Mouse (Mus musculus): ENCODE results near the gene Cmah. TPM values are rescaled to one million over a fixed set of nuclear protein-coding genes. Genes with fewer than 3 reads are reported as not detected.

The Cmah gene
- polyA plus RNA-seq (2014; fragmentation: Nextera tagmentation; extraction: Ambion mirVana): 0.04 and 0.62 TPM in 2 replicates

DNA sequence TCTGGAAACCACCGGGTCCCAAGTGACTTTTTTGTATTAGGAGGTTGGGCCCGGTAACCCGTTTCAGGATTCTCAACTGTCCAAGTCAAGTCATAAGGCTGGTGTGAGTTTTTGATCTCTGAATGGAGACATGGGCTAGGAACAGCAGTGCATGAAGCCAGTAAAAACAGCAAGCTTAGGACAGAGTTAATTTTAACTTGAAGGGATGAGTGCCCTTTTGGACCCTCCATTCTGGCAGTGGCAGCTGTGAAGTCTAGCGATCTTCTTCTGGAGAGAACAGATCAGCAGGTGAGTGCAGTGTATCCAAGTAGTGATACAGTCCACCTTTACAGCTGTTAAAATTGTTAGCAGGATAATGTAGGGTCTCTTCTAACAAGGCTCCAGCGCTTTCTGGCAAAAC, at the start of gene Cmah:
TSS of gene Cmah (plus strand) at position 204 of the 400 bp plus-strand sequence.
- no peaks in the 10 kb centered on the region for H3K27me3 ChIP-seq (ENCODE audit: control insufficient read depth, insufficient read depth, low read length)
- H3K4me3 ChIP-seq (ENCODE audit: low read depth, low read length): no peak within 1 kb of the TSS
- no peaks in the 10 kb centered on the region for H3K4me1 ChIP-seq (ENCODE audit: control insufficient read depth, insufficient read depth, low read length)
- H3K9me3 ChIP-seq (ENCODE audit: control insufficient read depth, low read length): no peaks in the 10 kb centered on the region
- no peak within 1 kb of the TSS for H3K9ac ChIP-seq (replicated peaks; ENCODE audit: low read depth, low read length)
- no peak within 1 kb of the TSS for H3K27ac ChIP-seq (ENCODE audit: low read depth, low read length)
- no peak for ATAC-seq (ENCODE audit: low read depth)
- 90% methylated on average over 5 of the region's 5 CpGs for WGBS
- no peak within 1 kb of the TSS for H3K4me2 ChIP-seq (ENCODE audit: low read depth, low read length)
- no peaks in the 10 kb centered on the region for H3K36me3 ChIP-seq (ENCODE audit: control insufficient read depth, insufficient read depth, low read length)

DNA sequence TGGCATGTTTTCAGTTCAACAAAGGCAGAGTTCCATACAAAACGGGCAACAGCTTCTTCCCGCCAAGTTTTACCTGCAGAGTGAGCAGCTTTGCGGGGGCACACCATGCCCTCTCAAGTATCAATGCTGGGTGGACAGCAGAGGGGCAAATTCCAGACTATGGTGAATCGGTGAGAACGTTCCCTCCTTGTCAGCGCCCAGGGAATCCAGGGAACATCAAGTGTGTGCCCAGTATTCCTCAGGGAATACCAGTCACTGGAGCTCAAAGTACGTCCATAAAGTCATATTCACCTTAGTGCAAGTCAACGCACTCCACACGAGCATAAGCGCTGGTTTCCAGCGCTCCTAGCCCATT, 47.8 kb upstream of the Cmah start:
- no peaks in the 10 kb centered on the region for H3K36me3 ChIP-seq (ENCODE audit: control insufficient read depth, insufficient read depth, low read length)
- peak overlapping the region; percentile 76 for H3K4me3 ChIP-seq (ENCODE audit: low read depth, low read length)
- ATAC-seq (ENCODE audit: low read depth): no peak
- WGBS: 51% methylated on average over 11 of the region's 11 CpGs
- no peaks in the 10 kb centered on the region for H3K27me3 ChIP-seq (ENCODE audit: control insufficient read depth, insufficient read depth, low read length)
- H3K27ac ChIP-seq (ENCODE audit: low read depth, low read length): no peak overlapping the region
- H3K4me2 ChIP-seq (ENCODE audit: low read depth, low read length): peak overlapping the region; percentile 86
- H3K4me1 ChIP-seq (ENCODE audit: control insufficient read depth, insufficient read depth, low read length): peaks cover 9% of the 10 kb centered on the region; the same call in 1 of the 2 replicates
- H3K9me3 ChIP-seq (ENCODE audit: control insufficient read depth, low read length): no peaks in the 10 kb centered on the region
- 0 out of 2 replicates have a peak overlapping the region, but pooled peaks have one; percentile 87 for H3K9ac ChIP-seq (replicated peaks; ENCODE audit: low read depth, low read length)

DNA sequence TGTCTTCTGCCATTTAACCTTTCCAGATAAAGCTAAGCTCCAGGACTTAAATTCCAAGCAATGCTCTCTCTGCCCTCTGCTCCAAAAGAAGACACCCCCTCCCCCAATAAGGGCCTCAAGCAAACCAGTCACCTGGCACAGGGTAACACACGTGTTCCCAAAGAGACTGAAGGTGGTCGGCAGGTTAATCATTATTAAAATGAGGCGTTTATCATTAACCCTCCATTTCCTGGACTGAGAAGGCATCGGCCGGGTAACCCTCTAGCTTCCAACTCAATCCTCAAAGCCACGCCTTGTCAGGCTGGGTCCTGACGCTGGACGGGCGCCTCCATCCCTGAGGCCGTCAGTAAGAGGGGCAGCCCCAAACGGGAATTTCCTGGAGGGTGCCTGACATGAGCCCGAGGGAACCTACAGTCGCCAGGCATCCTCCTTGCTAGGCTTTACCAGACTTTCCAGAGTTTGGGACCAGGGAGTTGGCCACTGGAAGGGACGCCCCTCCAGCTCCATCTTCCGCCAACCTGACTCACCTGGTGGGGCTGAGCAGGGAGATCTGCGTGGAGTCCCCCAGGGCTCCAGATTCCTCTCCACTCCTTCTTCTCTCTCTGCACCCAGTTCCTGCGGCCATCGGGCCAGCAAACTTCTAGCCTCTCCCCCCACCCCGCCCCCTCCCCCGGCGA, 47.3 kb upstream of the Cmah start:
- Histone ChIP-seq H3K27me3 (ENCODE audit: control insufficient read depth, insufficient read depth, low read length) (no peaks in the 10 kb centered on the region), H3K4me1 (ENCODE audit: control insufficient read depth, insufficient read depth, low read length) (peaks cover 9% of the 10 kb centered on the region; the same call in 1 of the 2 replicates), H3K9me3 (ENCODE audit: control insufficient read depth, low read length) (no peaks in the 10 kb centered on the region), H3K27ac (ENCODE audit: low read depth, low read length) (no peak overlapping the region), H3K9ac (replicated peaks; ENCODE audit: low read depth, low read length) (peak overlapping the region; percentile 87), H3K36me3 (ENCODE audit: control insufficient read depth, insufficient read depth, low read length) (no peaks in the 10 kb centered on the region), H3K4me2 (ENCODE audit: low read depth, low read length) (peak overlapping the region; percentile 86), H3K4me3 (ENCODE audit: low read depth, low read length) (peak overlapping the region; percentile 76)
- WGBS: 2% methylated on average over 21 of the region's 21 CpGs
- ATAC-seq (ENCODE audit: low read depth): peak; percentile 0; the same call in 1 of the 2 replicates

DNA sequence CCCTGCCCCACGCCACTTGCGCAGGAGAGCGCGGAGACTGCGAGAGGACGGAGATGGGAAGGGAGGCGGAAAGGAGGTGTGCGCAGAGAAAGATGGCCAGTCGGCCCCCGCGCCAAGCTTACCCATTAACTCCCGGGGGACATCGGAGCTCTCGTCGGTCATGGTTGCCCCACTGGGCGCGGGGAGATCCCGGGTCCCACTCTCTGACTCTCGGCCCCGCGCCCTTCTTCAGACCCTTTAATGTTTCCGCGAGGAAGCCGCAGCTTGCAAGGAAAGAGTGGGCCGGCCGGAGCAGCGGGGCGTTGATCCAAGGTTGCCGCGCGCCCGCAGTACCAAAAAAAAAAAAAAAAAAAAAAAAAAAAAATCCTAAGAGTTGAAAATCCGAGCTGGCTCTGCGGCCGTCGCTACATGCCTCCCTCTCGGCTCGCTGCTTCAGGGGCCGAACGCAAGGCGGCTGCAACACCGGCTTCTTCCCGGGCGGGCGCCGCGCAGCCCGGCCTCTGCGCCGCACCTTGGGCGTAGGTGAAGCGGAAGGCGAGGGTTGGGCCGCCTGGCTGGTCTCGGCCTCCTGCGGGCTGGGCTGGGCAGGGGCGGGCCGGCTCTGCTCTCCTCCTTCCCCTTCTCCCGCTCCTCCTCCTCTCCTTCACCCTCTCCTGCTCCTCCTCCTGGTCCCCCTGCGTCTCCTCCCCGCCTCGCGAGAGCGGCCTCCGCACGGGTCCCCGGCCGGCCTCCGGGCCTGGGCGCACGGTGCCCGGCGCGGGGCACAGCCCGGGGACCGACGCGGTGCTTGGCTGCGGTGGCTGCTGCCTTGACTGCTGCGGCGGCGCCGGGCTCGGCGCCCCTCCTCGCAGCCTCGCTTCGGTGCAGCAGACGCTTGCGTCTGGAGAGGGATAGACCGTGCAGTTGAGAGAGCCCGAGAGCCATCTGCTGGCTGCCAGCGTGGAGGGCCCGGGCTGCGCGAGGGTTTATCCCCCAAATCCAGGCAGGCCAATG, 46.5 kb upstream of the Cmah start, which contains the start of gene Carmil1:
TSS of gene Carmil1 (minus strand) at position 357 of the 993 bp plus-strand sequence.
- Histone ChIP-seq H3K9ac (replicated peaks; ENCODE audit: low read depth, low read length) (peak within 1 kb of the TSS; percentile 87), H3K4me3 (ENCODE audit: low read depth, low read length) (peak within 1 kb of the TSS; percentile 76), H3K27me3 (ENCODE audit: control insufficient read depth, insufficient read depth, low read length) (no peaks in the 10 kb centered on the region), H3K4me1 (ENCODE audit: control insufficient read depth, insufficient read depth, low read length) (peaks cover 9% of the 10 kb centered on the region; the same call in 1 of the 2 replicates), H3K36me3 (ENCODE audit: control insufficient read depth, insufficient read depth, low read length) (no peaks in the 10 kb centered on the region), H3K4me2 (ENCODE audit: low read depth, low read length) (peak within 1 kb of the TSS; percentile 86), H3K27ac (ENCODE audit: low read depth, low read length) (peak within 1 kb of the TSS; percentile 92), H3K9me3 (ENCODE audit: control insufficient read depth, low read length) (no peaks in the 10 kb centered on the region)
- ATAC-seq (ENCODE audit: low read depth): peak; percentile 99
- under 1% methylated on average over 95 of the region's 96 CpGs for WGBS

DNA sequence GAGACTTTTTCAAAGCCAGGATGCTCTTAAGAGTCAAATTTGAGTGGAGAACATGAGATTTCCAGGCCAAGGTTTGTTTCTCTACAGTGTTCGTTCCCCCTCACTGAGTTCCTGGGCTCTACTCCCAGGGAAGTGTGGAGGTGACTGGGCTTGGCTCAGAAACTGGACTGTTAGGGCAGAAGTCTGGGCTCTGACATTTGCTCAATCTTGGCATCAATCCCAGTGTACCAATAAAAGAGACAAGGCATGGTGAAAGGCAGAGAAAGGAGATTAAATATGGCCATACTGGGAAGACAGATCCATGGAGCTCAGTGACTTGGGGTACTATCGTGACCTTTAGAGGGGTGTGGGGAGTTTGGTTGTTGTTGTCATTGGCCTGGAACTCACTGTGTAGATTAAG, 39.8 kb upstream of the Cmah start:
- Histone ChIP-seq H3K9me3 (ENCODE audit: control insufficient read depth, low read length) (no peaks in the 10 kb centered on the region), H3K36me3 (ENCODE audit: control insufficient read depth, insufficient read depth, low read length) (no peaks in the 10 kb centered on the region), H3K27me3 (ENCODE audit: control insufficient read depth, insufficient read depth, low read length) (no peaks in the 10 kb centered on the region), H3K9ac (replicated peaks; ENCODE audit: low read depth, low read length) (no peak overlapping the region), H3K4me2 (ENCODE audit: low read depth, low read length) (no peak overlapping the region), H3K27ac (ENCODE audit: low read depth, low read length) (no peak overlapping the region), H3K4me1 (ENCODE audit: control insufficient read depth, insufficient read depth, low read length) (no peaks in the 10 kb centered on the region), H3K4me3 (ENCODE audit: low read depth, low read length) (no peak overlapping the region)
- WGBS: 82% methylated on average over 2 of the region's 2 CpGs
- ATAC-seq (ENCODE audit: low read depth): no peak

DNA sequence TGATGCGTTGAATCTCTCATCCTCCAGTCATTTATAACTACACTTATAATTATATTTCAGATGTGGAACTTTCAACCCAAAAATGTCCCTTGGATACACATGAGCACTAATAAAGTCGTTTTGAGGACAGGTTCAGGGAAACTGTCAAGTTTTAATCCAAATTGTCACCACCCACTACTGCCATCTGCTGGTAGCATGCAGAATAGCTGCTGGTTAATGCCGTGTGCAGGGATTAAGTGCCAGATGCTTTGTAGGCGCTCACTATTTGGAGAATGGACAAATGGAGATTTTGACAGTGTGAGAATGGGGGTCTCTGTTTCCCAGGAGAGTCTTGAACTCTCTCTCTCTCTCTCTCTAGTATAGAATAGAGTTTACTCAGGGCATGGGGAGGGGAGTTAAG, 30.0 kb upstream of the Cmah start:
- H3K27me3 ChIP-seq (ENCODE audit: control insufficient read depth, insufficient read depth, low read length): no peaks in the 10 kb centered on the region
- H3K9me3 ChIP-seq (ENCODE audit: control insufficient read depth, low read length): no peaks in the 10 kb centered on the region
- no peak overlapping the region for H3K4me2 ChIP-seq (ENCODE audit: low read depth, low read length)
- WGBS: 17% methylated on average over 4 of the region's 4 CpGs
- no peaks in the 10 kb centered on the region for H3K4me1 ChIP-seq (ENCODE audit: control insufficient read depth, insufficient read depth, low read length)
- H3K36me3 ChIP-seq (ENCODE audit: control insufficient read depth, insufficient read depth, low read length): no peaks in the 10 kb centered on the region
- 0 out of 2 replicates have a peak, but pooled peaks have one; percentile 44 for ATAC-seq (ENCODE audit: low read depth)
- H3K27ac ChIP-seq (ENCODE audit: low read depth, low read length): no peak overlapping the region
- H3K9ac ChIP-seq (replicated peaks; ENCODE audit: low read depth, low read length): no peak overlapping the region
- H3K4me3 ChIP-seq (ENCODE audit: low read depth, low read length): no peak overlapping the region

DNA sequence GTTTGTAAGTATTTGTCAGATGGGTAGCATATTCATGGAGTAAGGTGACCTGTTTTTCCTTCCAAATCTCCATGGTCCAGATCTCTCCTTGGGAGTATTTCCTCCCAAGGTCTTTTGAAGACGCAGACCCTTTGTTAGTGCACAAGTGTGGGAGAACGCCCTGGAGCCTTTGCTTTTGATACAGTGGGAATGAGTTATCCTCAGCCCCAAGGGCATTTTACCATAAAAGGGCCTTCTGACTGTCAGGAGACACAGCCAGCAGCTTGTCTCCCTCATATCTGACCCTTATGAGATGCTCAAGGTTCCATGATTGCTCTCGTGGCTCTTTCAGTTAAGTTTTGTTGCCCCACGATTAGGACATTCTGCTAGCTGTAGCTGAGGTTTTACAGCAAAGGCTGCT, 21.7 kb upstream of the Cmah start:
- H3K4me2 ChIP-seq (ENCODE audit: low read depth, low read length): no peak overlapping the region

DNA sequence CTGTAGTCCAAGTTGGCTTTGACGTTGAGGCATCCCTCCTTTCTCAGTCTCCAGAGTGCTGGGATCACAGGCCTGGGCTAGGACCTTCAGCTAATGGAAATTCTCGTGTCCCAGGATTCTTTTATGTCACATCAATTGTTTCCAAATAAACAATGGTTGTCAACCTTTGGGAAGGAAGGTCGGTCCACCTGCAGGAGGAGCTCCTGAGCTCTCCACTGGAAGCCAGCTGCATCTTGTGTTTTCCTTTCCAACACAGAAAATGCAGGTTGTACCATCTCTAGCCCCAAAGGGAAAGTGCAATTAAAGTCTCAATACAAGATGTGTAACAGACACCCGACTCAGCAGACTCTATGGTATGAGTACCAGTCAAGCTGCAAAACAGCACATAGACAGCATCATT, 21.0 kb upstream of the Cmah start:
- 50% methylated on average over 4 of the region's 4 CpGs for WGBS
- no peak for ATAC-seq (ENCODE audit: low read depth)
- H3K4me3 ChIP-seq (ENCODE audit: low read depth, low read length): no peak overlapping the region
- no peaks in the 10 kb centered on the region for H3K9me3 ChIP-seq (ENCODE audit: control insufficient read depth, low read length)
- no peak overlapping the region for H3K9ac ChIP-seq (replicated peaks; ENCODE audit: low read depth, low read length)
- H3K4me2 ChIP-seq (ENCODE audit: low read depth, low read length): no peak overlapping the region
- H3K27ac ChIP-seq (ENCODE audit: low read depth, low read length): no peak overlapping the region
- no peaks in the 10 kb centered on the region for H3K36me3 ChIP-seq (ENCODE audit: control insufficient read depth, insufficient read depth, low read length)
- no peaks in the 10 kb centered on the region for H3K27me3 ChIP-seq (ENCODE audit: control insufficient read depth, insufficient read depth, low read length)
- no peaks in the 10 kb centered on the region for H3K4me1 ChIP-seq (ENCODE audit: control insufficient read depth, insufficient read depth, low read length)

More for the DNA sequence above, 21.7 kb upstream of the Cmah start:
- Histone ChIP-seq H3K9ac (replicated peaks; ENCODE audit: low read depth, low read length) (no peak overlapping the region), H3K4me3 (ENCODE audit: low read depth, low read length) (no peak overlapping the region), H3K9me3 (ENCODE audit: control insufficient read depth, low read length) (no peaks in the 10 kb centered on the region), H3K27me3 (ENCODE audit: control insufficient read depth, insufficient read depth, low read length) (no peaks in the 10 kb centered on the region), H3K36me3 (ENCODE audit: control insufficient read depth, insufficient read depth, low read length) (no peaks in the 10 kb centered on the region), H3K4me1 (ENCODE audit: control insufficient read depth, insufficient read depth, low read length) (no peaks in the 10 kb centered on the region), H3K27ac (ENCODE audit: low read depth, low read length) (no peak overlapping the region)
- WGBS: 67% methylated on average over 4 of the region's 4 CpGs
- no peak for ATAC-seq (ENCODE audit: low read depth)

Measured in neural tube, embryonic 14.5 days (tissue).